Mouse (Mus musculus) neural tube, embryonic 14.5 days (tissue): Measurements from ENCODE around the gene Slc1a4. TPM values are rescaled to one million over a fixed set of nuclear protein-coding genes. Genes with fewer than 3 reads are reported as not detected.
A peak's percentile ranks its signal among the peaks of the same experiment; 100 is the strongest.

ENCODE experiments used
- ATAC-seq: fragments of 200-750 bp; cut with Nextera tagmentation; 2 replicates; pipeline ENCODE4 v1.8.0; 2017; ENCODE audit warnings: low read depth, mild to moderate bottlenecking, moderate TSS enrichment, moderate library complexity
- H3K27ac ChIP-seq: fragments of 300-500 bp; sonication (generic); 2 replicates; pipeline ENCODE4 v1.5.1; 2014; ENCODE audit warnings: low read depth, mild to moderate bottlenecking, control low read depth, low read length, moderate library complexity, mixed read lengths
- H3K27me3 ChIP-seq: fragments of 300-500 bp; sonication (generic); 2 replicates; pipeline ENCODE4 v1.6.1; 2014; ENCODE audit warnings: low read length; ENCODE audit not compliant: control insufficient read depth, insufficient read depth
- H3K36me3 ChIP-seq: fragments of 300-500 bp; sonication (generic); 2 replicates; pipeline ENCODE4 v1.6.1; 2014; ENCODE audit warnings: low read length, mixed read lengths; ENCODE audit not compliant: control insufficient read depth, insufficient read depth
- H3K4me1 ChIP-seq: fragments of 300-500 bp; sonication (generic); 2 replicates; pipeline ENCODE4 v1.6.1; 2014; ENCODE audit warnings: low read length; ENCODE audit not compliant: control insufficient read depth, insufficient read depth
- H3K4me2 ChIP-seq: fragments of 300-500 bp; sonication (generic); 2 replicates; pipeline ENCODE4 v1.6.1; 2014; ENCODE audit warnings: mild to moderate bottlenecking, low read depth, low read length, control low read depth
- H3K4me3 ChIP-seq: fragments of 300-500 bp; sonication (generic); 2 replicates; pipeline ENCODE4 v1.5.1; 2014; ENCODE audit warnings: low read depth, low read length, control low read depth, mixed read lengths
- H3K9ac ChIP-seq: fragments of 300-500 bp; sonication (generic); replicated peaks from 2 replicates; pipeline ENCODE4 v1.6.1; 2014; ENCODE audit warnings: low read depth, mild to moderate bottlenecking, control low read depth, low read length, mixed read lengths
- H3K9me3 ChIP-seq: fragments of 300-500 bp; sonication (generic); 2 replicates; pipeline ENCODE4 v1.6.1; 2016; ENCODE audit warnings: low read length; ENCODE audit not compliant: control insufficient read depth
- WGBS: fragments of 180-500 bp; shearing (Covaris S2); extraction: QIAGEN DNeasy Blood & Tissue Kit; methylation state at CpG from one replicate; pipeline ENCODE4 v1.1.7; 2014; 5-methylcytosine and 5-hydroxymethylcytosine counted together
- polyA plus RNA-seq: library from polyadenylated mRNA; unstranded; fragments of >200 nt; fragmentation: Nextera tagmentation; extraction: Ambion mirVana; gene quantifications from 2 replicates; pipeline ENCODE4 v1.2.1, GENCODE M21; 2014

Slc1a4 gene
- polyA plus RNA-seq, 1 experiment from 2014 or later = 56.9 TPM

GRCm38 (mm10) chr11:20309044-20309443, 23.5 kb downstream of the Slc1a4 start:
- Histone ChIP-seq H3K9ac (no peak overlapping the region), H3K4me3 (no peak overlapping the region), H3K36me3 (peaks cover 28% of the 10 kb centered on the region), H3K4me1 (no peaks in the 10 kb centered on the region), H3K4me2 (no peak overlapping the region), H3K27me3 (no peaks in the 10 kb centered on the region), H3K9me3 (no peaks in the 10 kb centered on the region), H3K27ac (peak overlapping the region; percentile 64; the same call in 1 of the 2 replicates)
- WGBS = 54% methylated on average over 5 of the region's 5 CpGs
- ATAC-seq = 0 out of 2 replicates have a peak, but pooled peaks have one; percentile 24

- 94% methylated on average over 3 of the region's 3 CpGs for WGBS
Measured at GRCm38 (mm10) chr11:20307409-20307808, 25.1 kb downstream of the Slc1a4 start.

GRCm38 (mm10) chr11:20305641-20306040, 26.9 kb downstream of the Slc1a4 start:
- H3K4me2 ChIP-seq = no peak overlapping the region
- no peak overlapping the region for H3K4me3 ChIP-seq

More at GRCm38 (mm10) chr11:20307409-20307808, 25.1 kb downstream of the Slc1a4 start:
- no peaks in the 10 kb centered on the region for H3K27me3 ChIP-seq
- H3K4me3 ChIP-seq = no peak overlapping the region
- ATAC-seq = no peak
- H3K4me1 ChIP-seq = no peaks in the 10 kb centered on the region
- H3K27ac ChIP-seq = no peak overlapping the region
- H3K9me3 ChIP-seq = no peaks in the 10 kb centered on the region
- H3K9ac ChIP-seq = no peak overlapping the region
- H3K36me3 ChIP-seq = peaks cover 32% of the 10 kb centered on the region
- H3K4me2 ChIP-seq = no peak overlapping the region

GRCm38 (mm10) chr11:20304341-20304740, 28.2 kb downstream of the Slc1a4 start:
- no peak overlapping the region for H3K9ac ChIP-seq
- H3K4me3 ChIP-seq = no peak overlapping the region
- 73% methylated on average over 6 of the region's 6 CpGs for WGBS
- H3K4me1 ChIP-seq = no peaks in the 10 kb centered on the region
- no peaks in the 10 kb centered on the region for H3K9me3 ChIP-seq
- no peak for ATAC-seq
- H3K36me3 ChIP-seq = peaks cover 32% of the 10 kb centered on the region
- H3K4me2 ChIP-seq = no peak overlapping the region
- no peak overlapping the region for H3K27ac ChIP-seq
- no peaks in the 10 kb centered on the region for H3K27me3 ChIP-seq

More at GRCm38 (mm10) chr11:20305641-20306040, 26.9 kb downstream of the Slc1a4 start:
- WGBS = 61% methylated on average over 1 of the region's 1 CpGs
- Histone ChIP-seq H3K27ac (no peak overlapping the region), H3K9me3 (no peaks in the 10 kb centered on the region), H3K9ac (no peak overlapping the region), H3K27me3 (no peaks in the 10 kb centered on the region), H3K36me3 (peaks cover 32% of the 10 kb centered on the region), H3K4me1 (no peaks in the 10 kb centered on the region)
- no peak for ATAC-seq

GRCm38 (mm10) chr11:20301332-20301731, 31.2 kb downstream of the Slc1a4 start:
- no peak overlapping the region for H3K9ac ChIP-seq
- no peak overlapping the region for H3K4me3 ChIP-seq
- no peaks in the 10 kb centered on the region for H3K27me3 ChIP-seq
- no peak for ATAC-seq
- no peaks in the 10 kb centered on the region for H3K9me3 ChIP-seq
- WGBS = 86% methylated on average over 4 of the region's 4 CpGs
- no peak overlapping the region for H3K4me2 ChIP-seq
- no peak overlapping the region for H3K27ac ChIP-seq
- H3K36me3 ChIP-seq = peaks cover 18% of the 10 kb centered on the region
- no peaks in the 10 kb centered on the region for H3K4me1 ChIP-seq

GRCm38 (mm10) chr11:20300850-20301249, 31.7 kb downstream of the Slc1a4 start:
- H3K4me3 ChIP-seq = no peak overlapping the region
- no peaks in the 10 kb centered on the region for H3K27me3 ChIP-seq
- no peak overlapping the region for H3K4me2 ChIP-seq
- H3K9ac ChIP-seq = no peak overlapping the region
- 89% methylated on average over 6 of the region's 6 CpGs for WGBS
- H3K9me3 ChIP-seq = no peaks in the 10 kb centered on the region
- ATAC-seq = no peak
- H3K4me1 ChIP-seq = no peaks in the 10 kb centered on the region
- H3K36me3 ChIP-seq = peaks cover 18% of the 10 kb centered on the region
- no peak overlapping the region for H3K27ac ChIP-seq

GRCm38 (mm10) chr11:20299900-20300299, 32.6 kb downstream of the Slc1a4 start:
- Histone ChIP-seq H3K36me3 (peaks cover 10% of the 10 kb centered on the region), H3K4me1 (no peaks in the 10 kb centered on the region), H3K4me3 (no peak overlapping the region), H3K27ac (no peak overlapping the region), H3K9me3 (no peaks in the 10 kb centered on the region), H3K9ac (no peak overlapping the region), H3K27me3 (no peaks in the 10 kb centered on the region), H3K4me2 (no peak overlapping the region)
- WGBS = 76% methylated on average over 6 of the region's 6 CpGs
- no peak for ATAC-seq

- Histone ChIP-seq H3K36me3 (no peaks in the 10 kb centered on the region), H3K4me3 (no peak overlapping the region), H3K27me3 (no peaks in the 10 kb centered on the region), H3K4me1 (no peaks in the 10 kb centered on the region), H3K9me3 (no peaks in the 10 kb centered on the region), H3K4me2 (no peak overlapping the region), H3K9ac (no peak overlapping the region), H3K27ac (no peak overlapping the region)
- 91% methylated on average over 3 of the region's 3 CpGs for WGBS
- no peak for ATAC-seq
Measured at GRCm38 (mm10) chr11:20284463-20284862, 48.0 kb downstream of the Slc1a4 start.

GRCm38 (mm10) chr11:20282601-20283219, 49.8 kb downstream of the Slc1a4 start:
- Histone ChIP-seq H3K4me1 (no peaks in the 10 kb centered on the region), H3K4me3 (no peak overlapping the region), H3K9me3 (no peaks in the 10 kb centered on the region), H3K9ac (no peak overlapping the region), H3K27ac (no peak overlapping the region), H3K4me2 (no peak overlapping the region), H3K27me3 (no peaks in the 10 kb centered on the region), H3K36me3 (no peaks in the 10 kb centered on the region)
- ATAC-seq = no peak
- WGBS = 90% methylated on average over 2 of the region's 2 CpGs
